Mouse (Mus musculus) embryonic facial prominence, embryonic 15.5 days (tissue): Measurements from ENCODE around the gene Acadl. TPM values are rescaled to one million over a fixed set of nuclear protein-coding genes. Genes with fewer than 3 reads are reported as not detected.

Source experiments
- polyA plus RNA-seq: library from polyadenylated mRNA; unstranded; fragments of >200 nt; fragmentation: Nextera tagmentation; extraction: Ambion mirVana; gene quantifications from 2 replicates; pipeline ENCODE4 v1.2.1, GENCODE M21; 2015

The Acadl gene
- polyA plus RNA-seq, 1 experiment from 2014 or later, result 87.8 TPM

Other genes starting within 250 kb of the Acadl start
- 42.6 and 46.3 TPM in 2 replicates for gene Rpe, start 162.4 kb downstream of the Acadl start, polyA plus RNA-seq
- gene Kansl1l, start 45.7 kb downstream of the Acadl start, polyA plus RNA-seq, result 16.9 and 19.5 TPM in 2 replicates
- gene Myl1, start 82.1 kb upstream of the Acadl start, polyA plus RNA-seq, result 588 and 776 TPM in 2 replicates
- gene Lancl1, start 175.6 kb upstream of the Acadl start, polyA plus RNA-seq, result 128 and 133 TPM in 2 replicates